Mouse (Mus musculus) spleen, embryonic (tissue): ENCODE measurements around the gene Wsb1.

Experiments used
- CTCF ChIA-PET: fragments of 350-600 bp; sonication (Branson Sonifier 250); formaldehyde crosslinking; loops from one replicate; lab custom pipeline; 2022; lab: Charles Lee

Wsb1 gene

DNA sequence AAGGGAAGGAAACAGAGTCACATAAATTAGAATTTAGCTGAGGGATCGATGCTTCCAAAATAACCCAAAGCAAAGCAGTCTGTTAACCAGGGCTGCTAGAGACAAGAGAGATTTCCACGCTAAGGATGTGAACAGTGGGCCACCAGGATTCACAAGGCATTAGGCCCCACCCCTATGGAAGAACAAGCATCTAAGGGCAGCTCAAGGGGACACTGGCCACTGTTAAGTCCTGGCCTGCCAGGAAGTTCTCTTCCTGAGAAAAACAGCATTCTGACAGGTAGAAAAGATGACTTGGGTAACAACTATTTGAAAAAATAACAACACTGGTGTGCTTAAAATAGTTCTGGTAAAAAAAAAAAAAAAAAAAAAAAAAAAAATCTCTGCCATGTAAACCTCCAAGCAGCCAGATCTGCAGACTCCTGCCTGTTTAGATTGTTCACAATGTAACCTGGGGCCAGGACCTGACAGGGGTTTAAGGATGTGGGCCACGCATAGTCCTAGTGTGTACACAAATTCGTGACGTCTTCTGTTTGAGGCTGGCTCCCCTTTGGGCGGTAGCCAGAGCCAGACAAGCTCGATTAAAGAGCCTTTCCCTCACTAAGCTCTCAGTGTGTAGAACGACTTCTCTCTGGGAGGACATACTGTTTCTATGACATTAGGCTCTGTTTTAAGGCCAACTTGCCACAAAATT lies 35.4 kb downstream of the Wsb1 start:
- CTCF ChIA-PET, result interaction anchor here (0.7 kb wide), 1 partner anchor 10 kb away, joined by 16 read pairs; no protein-coding TSS in a partner anchor

DNA sequence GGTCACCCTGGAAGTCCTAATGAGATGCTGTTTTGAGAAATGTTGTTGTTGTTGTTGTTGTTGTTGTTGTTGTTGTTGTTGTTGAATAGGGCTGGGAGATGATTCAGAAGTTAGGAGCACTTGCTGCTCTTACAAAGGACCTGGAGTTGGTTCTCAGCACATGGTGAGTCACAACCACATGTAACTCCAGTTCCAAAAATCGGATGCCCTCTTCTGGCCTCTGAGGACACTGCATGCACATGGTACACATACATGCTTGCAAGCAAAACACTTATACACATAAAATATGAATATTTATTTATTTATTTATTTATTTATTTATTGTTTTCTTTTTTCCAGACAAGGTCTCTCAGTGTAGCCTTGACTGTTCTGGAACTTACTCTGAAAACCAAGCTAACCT lies 36.4 kb downstream of the Wsb1 start:
- CTCF ChIA-PET, result interaction anchor here (0.6 kb wide), 1 partner anchor 78 kb away, joined by 4 read pairs; no protein-coding TSS in a partner anchor

DNA sequence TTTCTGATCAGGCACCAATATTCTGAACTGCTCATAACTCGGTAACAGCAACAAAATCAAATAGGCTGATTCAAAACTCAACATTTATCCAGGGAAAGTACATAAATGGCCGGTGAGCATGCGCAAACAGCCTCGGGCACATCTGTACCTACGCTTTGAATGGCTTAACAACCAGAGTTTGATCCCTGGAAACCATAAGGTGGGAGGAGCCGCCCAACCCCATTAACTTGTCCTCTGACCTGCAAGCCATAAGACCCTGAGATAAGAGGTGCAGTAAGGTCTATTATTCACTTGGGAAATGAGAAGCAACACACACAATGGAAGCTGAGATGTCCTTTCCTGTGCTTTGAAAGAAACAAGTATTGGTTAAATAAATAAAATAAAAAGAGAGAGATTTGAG lies 37.3 kb downstream of the Wsb1 start:
- CTCF ChIA-PET, result no interaction called here

DNA sequence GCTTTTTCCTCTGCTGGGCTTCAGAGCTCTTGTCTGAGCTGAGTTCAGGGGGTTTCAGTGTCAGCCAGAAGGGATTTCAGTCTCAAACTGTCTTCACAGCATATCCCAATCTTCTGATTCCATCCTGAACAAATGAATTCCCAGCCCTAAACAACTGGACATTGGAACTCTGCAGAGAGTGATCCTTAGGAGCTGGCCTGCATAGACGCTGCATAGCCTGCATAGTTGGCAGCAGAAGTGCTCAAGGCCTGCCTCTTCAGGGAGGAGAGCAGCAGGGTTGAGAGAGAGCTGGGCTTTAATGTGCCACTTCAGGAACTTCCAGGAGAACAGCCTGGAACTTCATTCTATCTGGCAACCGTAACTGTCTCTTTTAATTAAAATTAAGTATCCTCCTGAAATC lies 38.9 kb downstream of the Wsb1 start:
- CTCF ChIA-PET, result interaction anchor here (1.4 kb wide), 1 partner anchor 197 kb away, joined by 4 read pairs; no protein-coding TSS in a partner anchor

DNA sequence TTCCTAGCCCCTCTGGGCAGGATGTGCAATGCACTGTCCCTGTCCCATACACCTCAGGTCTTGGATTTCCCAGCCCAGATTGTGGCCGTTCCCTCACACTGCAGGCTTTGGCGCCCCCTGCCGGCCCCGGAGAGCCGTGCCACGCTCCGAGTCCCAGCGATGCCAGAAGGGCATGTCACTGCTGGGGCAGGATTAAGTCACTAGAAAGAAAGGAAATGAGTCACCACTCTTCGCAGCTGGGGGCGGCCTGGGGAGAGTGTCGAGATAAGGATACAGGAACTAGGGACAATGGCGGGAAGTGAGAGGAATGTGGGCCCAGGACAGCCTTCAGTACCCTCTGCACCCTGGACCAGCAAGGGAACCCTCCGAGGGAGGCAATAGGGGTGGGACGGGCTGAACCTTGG lies 40.5 kb downstream of the Wsb1 start:
- CTCF ChIA-PET, result interaction anchor here (1.2 to 1.7 kb wide), 4 partner anchors 17 to 195 kb away, joined by 3 to 6 read pairs (median 4); partner anchors contain the start of gene Gm9964

DNA sequence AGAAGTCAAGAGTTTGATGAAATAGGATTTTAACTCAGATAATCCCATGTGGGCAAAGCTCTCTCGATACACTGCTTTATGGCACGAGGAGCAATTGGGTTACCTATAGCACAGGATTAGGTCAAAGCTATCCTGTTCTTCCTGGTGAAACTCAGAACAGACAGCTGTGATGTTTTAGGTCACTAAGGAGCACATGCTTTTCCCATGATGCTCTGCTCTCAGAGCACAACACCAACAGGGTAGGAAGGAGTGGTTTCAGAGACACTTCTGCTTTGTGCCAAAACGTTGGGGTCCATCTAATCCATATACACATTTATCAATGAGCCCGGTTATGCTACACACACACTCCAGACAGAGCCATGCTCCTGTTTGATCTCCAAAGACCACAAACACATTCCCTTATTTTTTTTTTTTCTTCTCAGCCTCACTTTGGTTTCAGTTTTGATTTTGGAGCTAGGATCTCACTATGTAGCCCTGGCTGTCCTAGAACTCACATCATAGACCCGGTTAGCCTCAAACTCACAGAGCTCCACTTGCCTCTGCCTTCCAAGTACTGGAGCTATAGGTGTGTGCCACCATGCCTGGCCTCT lies 44.5 kb downstream of the Wsb1 start:
- CTCF ChIA-PET, result interaction anchor here (0.6 kb wide), 1 partner anchor 241 kb away, joined by 5 read pairs; no protein-coding TSS in a partner anchor

DNA sequence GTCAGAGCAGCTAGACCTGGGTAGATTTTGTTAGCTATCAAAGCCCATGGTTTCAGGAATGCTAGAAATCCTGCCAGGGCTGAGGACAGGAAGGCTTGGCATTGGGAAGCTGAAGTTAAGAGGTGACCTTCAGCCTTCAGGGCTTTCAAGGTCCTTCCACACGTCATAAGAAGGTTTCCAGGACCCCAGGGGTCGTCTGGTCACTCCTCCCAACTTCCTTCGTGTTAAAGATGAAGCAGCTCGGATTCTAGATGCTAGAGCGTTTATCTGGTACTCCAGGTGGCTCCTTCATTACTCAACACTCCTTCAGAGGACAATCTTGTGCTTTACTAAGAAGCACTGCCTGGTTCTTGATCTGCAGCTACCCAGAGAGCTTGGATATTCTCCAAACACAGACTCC lies 45.4 kb downstream of the Wsb1 start:
- CTCF ChIA-PET, result interaction anchor here (0.6 kb wide), 1 partner anchor 240 kb away, joined by 5 read pairs; no protein-coding TSS in a partner anchor

DNA sequence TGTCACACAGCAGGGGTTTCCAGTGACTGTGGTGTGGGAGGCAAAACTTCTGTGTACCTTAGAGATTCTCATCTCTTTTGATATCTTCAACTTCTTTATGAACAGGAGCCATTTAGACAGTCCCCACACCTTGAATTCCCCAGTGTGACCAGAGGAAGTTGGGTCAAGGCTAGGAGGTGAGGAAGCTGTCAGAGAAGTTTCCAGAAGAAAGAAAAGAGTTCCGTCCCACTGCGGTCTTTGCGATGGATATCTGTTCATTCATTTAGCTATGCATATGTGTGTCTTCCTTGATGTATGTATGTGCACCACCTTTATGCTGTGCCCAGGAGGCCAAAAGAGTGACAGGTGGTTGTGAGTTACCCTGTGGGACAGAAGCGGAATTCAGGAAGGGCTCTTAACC lies 46.0 kb downstream of the Wsb1 start:
- CTCF ChIA-PET, result no interaction called here

DNA sequence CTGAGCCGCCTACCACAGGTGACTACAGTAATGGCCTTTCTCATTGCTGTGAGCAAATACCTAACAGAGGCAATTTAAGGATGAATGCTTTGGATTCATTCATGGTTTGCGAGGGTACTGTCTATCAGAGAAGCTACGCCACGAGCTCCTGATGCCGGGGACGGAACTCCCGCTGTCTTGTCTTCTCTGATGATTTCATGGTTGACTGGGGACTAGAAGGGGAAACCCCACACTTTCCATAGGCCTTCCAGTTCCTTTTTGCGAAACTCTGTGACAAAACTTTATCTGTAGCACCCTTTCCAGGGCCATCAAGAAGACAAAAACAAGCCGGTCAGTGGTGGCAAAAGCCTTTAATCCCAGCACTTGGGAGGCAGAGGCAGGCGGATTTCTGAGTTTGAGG lies 46.8 kb downstream of the Wsb1 start:
- CTCF ChIA-PET, result interaction anchor here (0.6 kb wide), 1 partner anchor 19 kb away, joined by 5 read pairs; no protein-coding TSS in a partner anchor

DNA sequence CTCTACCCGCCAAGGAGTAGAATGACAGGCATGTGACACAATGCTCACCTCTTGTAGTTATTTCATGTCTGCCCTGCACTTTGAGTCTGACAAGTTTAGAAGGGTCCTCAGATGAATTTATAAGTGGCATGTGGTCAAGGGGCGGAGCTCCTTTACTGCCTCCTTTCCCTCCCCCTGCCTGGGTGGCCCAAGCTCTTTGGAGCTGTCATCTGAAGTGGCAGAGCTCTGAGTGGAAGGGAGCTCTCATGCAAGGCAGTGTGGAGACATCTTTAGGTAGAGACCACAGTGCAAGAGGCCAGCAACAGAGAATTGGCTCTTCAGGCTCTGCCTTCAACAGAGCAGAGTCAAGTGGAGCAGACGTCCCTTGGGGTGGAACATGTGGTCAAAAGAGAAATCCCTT lies 50.0 kb downstream of the Wsb1 start:
- CTCF ChIA-PET, result no interaction called here

DNA sequence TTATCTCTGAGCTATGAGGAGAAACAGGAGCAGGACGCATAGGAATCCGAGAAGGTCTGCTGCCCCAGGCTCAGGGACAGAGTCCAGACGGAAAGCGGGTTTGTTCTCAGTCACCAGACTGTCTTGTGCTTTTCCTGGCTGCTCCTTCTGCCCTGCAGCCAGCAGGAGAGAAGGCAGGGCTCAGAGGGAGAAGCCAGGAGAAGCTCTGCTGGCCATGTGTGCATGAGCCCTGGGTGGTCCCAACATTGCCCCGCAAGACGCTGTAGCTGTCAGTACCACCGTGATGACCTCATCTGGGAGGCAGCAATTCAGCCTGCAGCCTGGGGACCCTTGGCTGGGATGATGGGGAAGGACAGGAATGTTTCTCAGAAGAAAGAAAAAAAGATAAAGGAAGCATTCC lies 54.0 kb downstream of the Wsb1 start:
- CTCF ChIA-PET, result no interaction called here

DNA sequence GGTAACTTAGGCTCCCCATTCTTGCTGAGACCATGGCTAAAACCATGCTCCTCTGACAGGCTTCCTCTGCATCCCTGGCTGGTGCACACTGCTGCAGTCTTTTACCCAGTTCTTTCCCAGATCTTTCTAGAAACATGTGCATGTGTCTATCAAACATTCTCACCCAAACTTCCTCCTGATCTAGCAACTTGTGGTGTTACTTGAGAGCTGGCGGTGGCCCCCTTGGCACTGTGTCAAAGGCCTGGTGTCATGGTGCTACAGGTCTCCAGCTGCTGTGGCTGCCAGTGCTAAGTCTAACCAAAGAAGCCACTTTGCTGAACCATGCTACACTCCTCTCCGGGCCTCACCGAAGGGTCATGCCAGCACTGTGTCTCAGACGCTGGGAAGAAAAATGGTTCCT lies 55.9 kb downstream of the Wsb1 start:
- CTCF ChIA-PET, result no interaction called here

DNA sequence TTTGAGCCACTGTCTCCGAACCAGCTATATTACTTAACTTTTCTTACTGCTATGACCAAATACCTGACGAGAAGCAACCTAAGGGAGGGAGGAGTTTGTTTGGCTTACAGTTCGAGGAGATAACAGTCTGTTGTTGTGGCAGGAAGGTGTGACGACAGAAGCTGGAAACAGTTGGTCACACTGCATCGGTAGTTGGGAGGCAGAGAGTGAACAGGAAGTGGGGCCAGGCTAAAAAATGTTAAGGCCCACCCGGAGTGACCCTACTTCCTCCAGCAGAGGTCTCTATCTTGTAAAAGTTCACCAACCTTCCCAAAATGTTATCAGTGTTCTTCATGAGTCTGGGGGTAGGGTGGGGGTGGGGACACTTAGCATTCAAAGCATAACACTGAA lies 56.6 kb downstream of the Wsb1 start:
- CTCF ChIA-PET, result no interaction called here

DNA sequence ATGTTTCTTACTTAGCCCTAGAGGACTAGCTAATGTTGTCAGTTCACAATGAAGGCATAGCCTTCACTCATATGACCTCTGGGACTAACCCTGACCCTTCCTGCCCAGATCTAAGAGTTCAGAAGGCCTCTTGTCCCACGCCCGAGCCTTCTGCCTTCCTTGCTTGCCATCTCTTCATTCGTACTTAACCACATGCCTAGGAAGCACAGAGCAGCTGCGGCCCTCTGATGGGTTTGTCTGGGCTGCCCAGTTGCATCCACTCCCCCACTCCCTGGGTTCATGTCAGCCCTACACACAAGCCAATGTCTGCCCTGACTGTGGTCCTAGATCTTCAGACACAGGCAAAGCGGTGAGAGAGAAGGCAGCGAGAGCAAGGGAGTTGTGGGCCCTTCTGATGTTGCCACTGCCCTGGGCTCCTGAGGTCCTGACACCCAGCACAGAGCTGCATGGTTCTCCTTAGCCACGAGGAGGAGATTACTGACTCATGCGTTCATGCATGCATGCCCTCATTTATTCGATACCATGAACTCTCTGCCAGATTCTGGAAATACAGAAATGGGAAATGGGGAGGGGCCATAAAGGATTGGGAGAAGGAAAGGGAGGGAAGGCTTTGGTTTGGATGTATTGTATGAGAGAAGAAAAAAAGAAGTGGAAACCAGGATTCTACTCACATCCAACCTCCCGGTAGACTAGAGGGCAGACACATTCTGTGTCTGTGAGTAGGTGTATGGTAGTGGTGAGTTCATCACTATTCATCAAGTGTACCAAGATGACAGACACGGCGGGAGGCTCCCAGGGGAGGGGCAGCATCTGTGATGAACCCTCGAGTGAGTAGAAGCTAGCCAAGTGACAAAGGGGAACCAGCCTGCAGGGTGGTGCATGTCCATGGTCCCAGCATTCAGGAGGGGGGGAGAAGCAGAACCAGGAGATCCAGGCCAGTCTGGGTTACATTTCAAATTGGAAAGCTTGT lies 57.3 kb downstream of the Wsb1 start:
- CTCF ChIA-PET, result interaction anchor here (0.6 to 1.3 kb wide), 2 partner anchors 17 to 54 kb away, joined by 3 to 4 read pairs; no protein-coding TSS in a partner anchor

DNA sequence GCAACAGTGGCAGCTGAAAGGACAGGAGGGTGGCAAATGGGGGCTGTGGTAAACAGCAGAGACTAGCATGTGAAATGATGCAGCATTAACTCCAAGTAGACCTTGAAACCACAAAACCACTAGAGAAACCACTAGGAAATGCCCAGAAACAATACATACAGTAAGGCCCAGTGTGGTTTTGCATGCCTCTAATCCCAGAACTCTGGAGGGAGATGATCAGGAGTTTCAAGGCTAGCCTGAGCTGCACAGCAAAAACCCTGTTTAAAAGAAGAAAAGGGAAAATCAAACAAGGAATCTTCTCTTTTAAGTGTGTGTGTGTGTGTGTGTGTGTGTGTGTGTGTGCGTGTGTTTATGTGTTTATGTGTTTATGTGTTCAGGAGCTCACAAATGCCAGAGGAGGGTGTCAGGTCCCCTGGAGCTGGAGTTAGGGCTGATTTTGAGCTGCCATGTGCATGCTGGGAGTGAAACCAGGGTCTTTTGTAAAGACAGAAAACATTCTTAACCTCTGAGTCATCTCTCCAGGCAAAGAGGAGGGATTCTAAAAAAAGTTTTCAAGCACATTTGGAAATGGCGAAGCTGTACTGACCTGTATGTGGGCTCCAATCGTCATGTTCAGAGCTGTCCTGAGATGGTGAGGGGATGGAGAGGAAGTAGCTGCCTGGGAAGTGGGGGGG lies 58.1 kb downstream of the Wsb1 start:
- CTCF ChIA-PET, result interaction anchor here (0.6 to 1.3 kb wide), 2 partner anchors 18 to 53 kb away, joined by 3 to 4 read pairs; no protein-coding TSS in a partner anchor

DNA sequence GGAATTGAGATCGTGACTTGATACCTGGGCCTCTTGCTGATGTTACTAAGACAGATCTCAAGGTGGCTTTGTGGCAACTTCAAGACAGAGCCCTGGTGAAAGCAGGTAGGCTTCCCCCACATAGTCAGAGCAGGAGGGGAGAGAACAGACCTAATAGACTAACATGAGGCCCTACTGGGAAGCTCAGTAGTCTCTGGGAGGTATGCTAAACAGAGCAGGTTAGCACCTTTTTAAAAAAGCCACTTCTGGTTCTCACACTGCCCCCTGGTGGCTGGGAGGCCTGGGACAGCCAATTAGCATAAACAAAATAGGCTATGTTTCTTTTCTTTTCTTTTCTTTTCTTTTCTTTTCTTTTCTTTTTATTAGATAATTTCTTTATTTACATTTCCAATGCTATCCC lies 62.3 kb downstream of the Wsb1 start:
- CTCF ChIA-PET, result interaction anchor here (1.0 kb wide), 1 partner anchor 163 kb away, joined by 3 read pairs; no protein-coding TSS in a partner anchor

DNA sequence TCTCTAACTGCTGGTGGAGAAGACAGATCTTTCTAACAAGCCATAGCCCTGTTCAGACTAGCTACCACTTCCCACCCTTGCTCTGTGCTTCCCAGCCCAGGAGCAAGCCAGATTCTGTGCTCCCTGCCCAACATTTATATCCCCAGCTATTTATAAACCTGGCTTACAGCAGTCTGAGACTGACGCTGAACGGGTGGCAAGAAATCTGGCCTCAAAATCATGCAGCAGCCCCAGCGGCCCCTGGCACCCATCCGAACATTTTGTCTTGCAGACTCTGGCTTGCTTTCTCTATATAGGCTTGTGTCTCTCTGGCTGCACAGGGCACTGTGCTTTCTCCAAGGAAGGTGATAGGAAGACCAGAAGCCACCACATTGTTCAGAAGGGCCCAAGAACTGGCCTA lies 63.3 kb downstream of the Wsb1 start:
- CTCF ChIA-PET, result interaction anchor here (0.6 to 1.0 kb wide), 2 partner anchors 123 to 162 kb away, joined by 3 to 15 read pairs; no protein-coding TSS in a partner anchor

DNA sequence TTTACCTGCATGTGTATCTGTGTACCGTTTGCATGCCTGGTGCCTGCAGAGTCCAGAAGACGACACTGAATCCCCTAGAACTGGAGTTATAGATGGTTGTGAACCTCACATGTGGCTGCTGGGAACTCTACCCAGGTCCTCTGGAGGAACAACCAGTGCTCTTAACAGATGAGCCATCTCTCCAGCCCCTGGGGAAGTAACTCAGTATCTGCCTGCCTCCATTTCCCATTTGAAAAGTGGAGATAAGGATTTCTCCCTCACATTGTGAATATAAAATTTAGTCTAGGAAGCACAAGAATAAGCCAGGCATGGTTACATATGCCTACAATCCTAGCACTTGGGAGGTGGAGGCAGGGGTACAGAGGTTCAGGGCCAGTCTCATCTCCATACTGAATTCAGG lies 64.2 kb downstream of the Wsb1 start:
- CTCF ChIA-PET, result no interaction called here
